Mouse (Mus musculus): ENCODE measurements around the gene Ccnb1ip1. TPM values are rescaled to one million over a fixed set of nuclear protein-coding genes. Genes with fewer than 3 reads are reported as not detected.
"Not testable (repeated sequence)": the region's sequence is repeated elsewhere in the genome, so short reads cannot be mapped to it uniquely, and the experiment has no call there.

The Ccnb1ip1 gene
- under 1 TPM in 1 of 2 experiments, not detected in 1; 0.40 TPM for total RNA-seq (2021)
- long read RNA-seq, experiment 1, result 0 reads
- long read RNA-seq, experiment 2, result 0 reads

GRCm38 (mm10) chr14:50807487-50808072 lies at the start of gene Ccnb1ip1, which contains the start of gene Parp2:
Gene Ccnb1ip1 (minus strand): TSS chr14:50807732.
Gene Parp2 (plus strand): TSS chr14:50807841.
- DNase-seq (ENCODE audit: low spot score), result peak; percentile 98

- no peak for DNase-seq (ENCODE audit: low spot score)
Measured at GRCm38 (mm10) chr14:50855788-50856187, 48.3 kb upstream of the Ccnb1ip1 start.

- DNase-seq (ENCODE audit: low spot score), result no peak
Measured at GRCm38 (mm10) chr14:50837236-50837635, 29.7 kb upstream of the Ccnb1ip1 start.

GRCm38 (mm10) chr14:50834435-50834834 lies 26.9 kb upstream of the Ccnb1ip1 start:
- DNase-seq (ENCODE audit: low spot score), result no peak

- DNase-seq (ENCODE audit: low spot score), result no peak
Measured at GRCm38 (mm10) chr14:50833964-50834363, 26.4 kb upstream of the Ccnb1ip1 start.

GRCm38 (mm10) chr14:50829878-50830277 lies 22.3 kb upstream of the Ccnb1ip1 start:
- no peak for DNase-seq (ENCODE audit: low spot score)

- no peak for DNase-seq (ENCODE audit: low spot score)
Measured at GRCm38 (mm10) chr14:50826579-50826978, 19.0 kb upstream of the Ccnb1ip1 start.

- no peak for DNase-seq (ENCODE audit: low spot score)
Measured at GRCm38 (mm10) chr14:50824219-50824618, 16.7 kb upstream of the Ccnb1ip1 start.

GRCm38 (mm10) chr14:50823240-50823639 lies 15.7 kb upstream of the Ccnb1ip1 start:
- no peak for DNase-seq (ENCODE audit: low spot score)

GRCm38 (mm10) chr14:50813060-50813459 lies 5.5 kb upstream of the Ccnb1ip1 start:
- DNase-seq (ENCODE audit: low spot score), result no peak

- DNase-seq (ENCODE audit: low spot score), result not testable (repeated sequence)
Measured at GRCm38 (mm10) chr14:50806469-50806868, 1.1 kb downstream of the Ccnb1ip1 start.

GRCm38 (mm10) chr14:50804683-50805082 lies 2.8 kb downstream of the Ccnb1ip1 start:
- DNase-seq (ENCODE audit: low spot score), result no peak

- DNase-seq (ENCODE audit: low spot score), result no peak
Measured at GRCm38 (mm10) chr14:50802843-50803562, 4.5 kb downstream of the Ccnb1ip1 start.

GRCm38 (mm10) chr14:50802441-50802840 lies 5.1 kb downstream of the Ccnb1ip1 start:
- no peak for DNase-seq (ENCODE audit: low spot score)

- peak; percentile 44 for DNase-seq (ENCODE audit: low spot score)
Measured at GRCm38 (mm10) chr14:50799502-50800259, 7.9 kb downstream of the Ccnb1ip1 start.

- DNase-seq (ENCODE audit: low spot score), result no peak
Measured at GRCm38 (mm10) chr14:50798512-50798911, 9.0 kb downstream of the Ccnb1ip1 start.

GRCm38 (mm10) chr14:50796464-50796863 lies 11.1 kb downstream of the Ccnb1ip1 start:
- DNase-seq (ENCODE audit: low spot score), result no peak

- DNase-seq (ENCODE audit: low spot score), result no peak
Measured at GRCm38 (mm10) chr14:50795965-50796364, 11.6 kb downstream of the Ccnb1ip1 start.

GRCm38 (mm10) chr14:50795261-50795935 lies 12.1 kb downstream of the Ccnb1ip1 start:
- DNase-seq (ENCODE audit: low spot score), result no peak

- DNase-seq (ENCODE audit: low spot score), result no peak
Measured at GRCm38 (mm10) chr14:50788157-50788556, 19.4 kb downstream of the Ccnb1ip1 start.

- peak; percentile 89 for DNase-seq (ENCODE audit: low spot score)
Measured at GRCm38 (mm10) chr14:50785251-50785637, 22.3 kb downstream of the Ccnb1ip1 start, which contains the start of gene Ttc5. Gene Ttc5 (minus strand): TSS chr14:50785519.
